Mouse (Mus musculus): ENCODE results near the gene Eml4. TPM values are rescaled to one million over a fixed set of nuclear protein-coding genes. Genes with fewer than 3 reads are reported as not detected.

The Eml4 gene
- polyA plus RNA-seq, 1 experiment from 2014 or later = 13.4 TPM

DNA sequence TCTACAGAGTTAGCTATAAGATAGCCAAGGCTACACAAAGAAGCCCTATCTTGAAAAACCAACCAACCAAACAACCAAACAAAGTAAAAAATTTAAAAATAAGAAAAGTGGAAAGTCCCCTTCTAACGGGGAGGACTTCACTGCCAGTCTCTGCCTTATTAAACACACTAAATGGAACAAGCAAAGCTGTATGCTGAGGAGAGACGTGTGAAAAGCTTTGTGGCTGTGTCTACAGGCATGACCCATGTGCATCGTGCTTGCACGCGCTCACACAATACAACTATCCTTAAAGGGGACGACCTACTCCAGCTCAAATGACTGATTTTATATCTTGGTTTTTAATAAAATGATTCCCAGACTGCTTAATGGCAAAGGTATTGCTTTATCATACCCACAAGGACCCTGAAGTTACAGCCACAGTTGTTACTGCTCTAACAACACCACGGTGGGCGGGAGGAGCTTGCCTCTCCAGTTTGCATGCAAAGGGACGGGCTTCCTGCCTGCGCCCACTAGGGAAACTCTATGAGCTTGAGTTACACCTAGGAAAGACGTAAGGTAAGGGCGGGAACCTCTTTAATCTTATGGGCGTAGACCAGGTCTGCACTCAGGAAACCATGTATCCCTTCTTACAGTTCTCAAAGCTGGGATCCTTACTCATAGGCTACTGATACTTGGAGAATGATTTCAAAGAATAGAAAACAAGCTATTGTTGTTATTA is 11.2 kb upstream of the Eml4 start:
- Histone ChIP-seq H3K4me2 (replicated peaks; ENCODE audit: low read depth, low read length) (no peak overlapping the region), H3K27me3 (replicated peaks; ENCODE audit: insufficient read depth, low read length) (no peaks in the 10 kb centered on the region), H3K4me3 (ENCODE audit: low read depth, low read length) (no peak overlapping the region), H3K4me1 (ENCODE audit: insufficient read depth, low read depth, low read length) (peaks cover 3% of the 10 kb centered on the region; the same call in 1 of the 2 replicates), H3K36me3 (ENCODE audit: insufficient read depth, low read length) (no peaks in the 10 kb centered on the region), H3K9ac (replicated peaks; ENCODE audit: low read depth) (no peak overlapping the region), H3K9me3 (ENCODE audit: low read length) (no peaks in the 10 kb centered on the region), H3K27ac (ENCODE audit: low read length) (no peak overlapping the region)
- whole genome bisulfite sequencing = 69% methylated on average over 13 of the region's 13 CpGs
- TF ChIP-seq CTCF (IDR thresholded peaks at IDR 0.05) = peak; percentile 24; the same call in 1 of the 2 replicates
- 0 out of 2 replicates have a peak, but pooled peaks have one; percentile 7 for TF ChIP-seq EP300 (IDR thresholded peaks at IDR 0.05)
- ATAC-seq (peak; percentile 74), DNase-seq (ENCODE audit: low spot score) (peak; percentile 74)

DNA sequence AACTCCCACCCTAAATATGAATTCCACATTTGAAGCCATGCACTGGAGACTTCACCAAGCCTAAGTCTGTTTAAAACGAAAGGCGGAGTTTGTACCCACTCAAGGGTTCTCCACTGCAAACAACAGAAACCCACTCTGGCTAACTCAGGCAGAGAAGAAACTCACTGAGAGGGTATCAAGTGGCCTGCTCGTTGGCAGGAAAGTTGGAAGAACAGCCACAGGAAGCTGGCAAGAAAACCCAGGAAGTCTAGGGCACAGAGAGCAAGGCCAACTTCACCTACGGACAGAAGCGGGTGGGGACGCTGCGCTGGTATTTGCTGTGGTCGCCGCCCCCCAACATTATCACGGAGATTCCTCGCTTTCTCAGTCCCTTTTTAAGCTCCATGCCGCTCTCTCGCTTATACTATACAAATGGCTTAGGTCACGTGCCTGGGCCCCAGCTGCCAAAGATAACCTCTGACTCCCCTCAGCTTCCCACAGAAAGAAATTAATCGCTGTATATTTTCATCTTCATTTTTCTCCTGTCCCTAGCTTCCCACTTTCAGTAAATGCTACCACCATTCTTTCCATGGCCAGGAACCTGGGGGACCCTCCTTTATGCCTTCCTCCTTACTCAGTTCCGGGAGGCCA is 9.7 kb upstream of the Eml4 start:
- no peaks in the 10 kb centered on the region for H3K27me3 ChIP-seq (replicated peaks; ENCODE audit: insufficient read depth, low read length)
- no peaks in the 10 kb centered on the region for H3K36me3 ChIP-seq (ENCODE audit: insufficient read depth, low read length)
- ATAC-seq (peak; percentile 91), DNase-seq (ENCODE audit: low spot score) (peak; percentile 86)
- TF ChIP-seq EP300 (IDR thresholded peaks at IDR 0.05) = peak; percentile 73
- TF ChIP-seq CTCF (IDR thresholded peaks at IDR 0.05) = no peak
- peak overlapping the region; percentile 83 for H3K27ac ChIP-seq (ENCODE audit: low read length)
- H3K4me3 ChIP-seq (ENCODE audit: low read depth, low read length) = no peak overlapping the region
- no peak overlapping the region for H3K9ac ChIP-seq (replicated peaks; ENCODE audit: low read depth)
- H3K9me3 ChIP-seq (ENCODE audit: low read length) = no peaks in the 10 kb centered on the region
- H3K4me2 ChIP-seq (replicated peaks; ENCODE audit: low read depth, low read length) = peak overlapping the region; percentile 28; the same call in 1 of the 2 replicates
- H3K4me1 ChIP-seq (ENCODE audit: insufficient read depth, low read depth, low read length) = peaks cover 3% of the 10 kb centered on the region; the same call in 1 of the 2 replicates
- WGBS = 27% methylated on average over 16 of the region's 16 CpGs

DNA sequence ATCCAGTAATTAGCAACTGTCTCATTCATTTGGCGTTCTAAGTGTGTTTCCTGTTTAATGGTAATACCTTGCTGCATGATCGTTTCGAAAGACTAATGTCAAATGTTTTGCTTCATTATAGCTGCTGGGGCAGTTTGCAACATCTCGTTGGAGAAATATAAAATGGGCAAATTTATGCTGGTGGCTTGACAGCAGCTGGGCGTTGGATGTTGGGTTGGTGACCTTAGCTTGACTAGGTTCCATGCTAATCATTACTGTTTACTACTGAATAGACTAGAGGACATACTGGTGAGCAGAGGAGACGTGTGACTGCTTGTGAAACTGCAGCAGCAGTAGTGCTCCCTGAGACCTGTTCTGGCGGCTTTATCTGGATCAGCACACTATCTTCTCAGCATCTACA is 6.5 kb upstream of the Eml4 start:
- H3K27me3 ChIP-seq (replicated peaks; ENCODE audit: insufficient read depth, low read length) = no peaks in the 10 kb centered on the region
- no peak overlapping the region for H3K9ac ChIP-seq (replicated peaks; ENCODE audit: low read depth)
- ATAC-seq (no peak), DNase-seq (ENCODE audit: low spot score) (no peak)
- no peak overlapping the region for H3K4me3 ChIP-seq (ENCODE audit: low read depth, low read length)
- peaks cover 3% of the 10 kb centered on the region; the same call in 1 of the 2 replicates for H3K4me1 ChIP-seq (ENCODE audit: insufficient read depth, low read depth, low read length)
- no peaks in the 10 kb centered on the region for H3K36me3 ChIP-seq (ENCODE audit: insufficient read depth, low read length)
- no peak overlapping the region for H3K4me2 ChIP-seq (replicated peaks; ENCODE audit: low read depth, low read length)
- H3K27ac ChIP-seq (ENCODE audit: low read length) = no peak overlapping the region
- whole genome bisulfite sequencing = 69% methylated on average over 7 of the region's 7 CpGs
- TF ChIP-seq EP300 (IDR thresholded peaks at IDR 0.05) (no peak), CTCF (IDR thresholded peaks at IDR 0.05) (no peak)
- no peaks in the 10 kb centered on the region for H3K9me3 ChIP-seq (ENCODE audit: low read length)

DNA sequence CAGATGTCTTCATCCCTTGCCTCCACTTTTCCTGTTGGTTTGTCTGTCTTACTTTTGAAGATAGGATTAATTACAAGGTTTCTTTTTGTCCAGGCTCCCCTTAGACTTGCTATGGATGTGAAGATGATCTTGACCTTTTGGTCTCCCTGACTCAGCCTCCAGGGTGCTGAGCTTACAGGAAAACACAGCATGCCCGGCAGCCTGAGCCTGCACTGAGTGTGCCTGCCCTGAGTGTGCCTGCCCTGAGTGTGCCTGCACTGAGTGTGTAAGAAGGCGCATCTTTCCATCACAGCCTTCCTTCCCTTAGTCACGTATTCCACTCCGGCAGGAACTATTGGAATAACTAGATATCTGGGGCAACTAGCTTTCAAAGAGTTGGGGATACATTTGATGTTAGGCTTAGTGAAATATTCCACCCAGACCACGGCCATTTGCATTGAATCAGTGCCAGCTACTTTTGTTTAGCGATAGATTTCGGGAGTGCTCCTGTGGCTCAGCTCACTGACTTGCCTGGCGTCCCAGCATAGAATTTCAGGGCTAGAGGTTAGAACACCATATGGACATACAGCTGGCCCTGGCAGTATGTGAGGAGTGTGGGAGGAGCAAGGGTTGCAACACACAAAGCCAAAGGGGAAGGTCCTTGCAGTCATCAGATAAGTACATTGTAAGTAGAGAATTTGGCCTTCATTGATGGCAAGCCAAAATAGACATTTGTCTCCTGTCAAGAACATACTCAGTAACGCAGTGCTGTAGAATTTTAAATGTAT is 2.5 kb upstream of the Eml4 start:
- Histone ChIP-seq H3K4me3 (ENCODE audit: low read depth, low read length) (no peak overlapping the region), H3K27me3 (replicated peaks; ENCODE audit: insufficient read depth, low read length) (no peaks in the 10 kb centered on the region), H3K4me1 (ENCODE audit: insufficient read depth, low read depth, low read length) (no peaks in the 10 kb centered on the region), H3K9ac (replicated peaks; ENCODE audit: low read depth) (no peak overlapping the region), H3K9me3 (ENCODE audit: low read length) (no peaks in the 10 kb centered on the region), H3K36me3 (ENCODE audit: insufficient read depth, low read length) (no peaks in the 10 kb centered on the region), H3K4me2 (replicated peaks; ENCODE audit: low read depth, low read length) (no peak overlapping the region), H3K27ac (ENCODE audit: low read length) (no peak overlapping the region)
- no peak for ATAC-seq
- 72% methylated on average over 9 of the region's 9 CpGs for WGBS
- peak; percentile 63 for DNase-seq (ENCODE audit: low spot score)
- no peak for TF ChIP-seq CTCF (IDR thresholded peaks at IDR 0.05)
- no peak for TF ChIP-seq EP300 (IDR thresholded peaks at IDR 0.05)

DNA sequence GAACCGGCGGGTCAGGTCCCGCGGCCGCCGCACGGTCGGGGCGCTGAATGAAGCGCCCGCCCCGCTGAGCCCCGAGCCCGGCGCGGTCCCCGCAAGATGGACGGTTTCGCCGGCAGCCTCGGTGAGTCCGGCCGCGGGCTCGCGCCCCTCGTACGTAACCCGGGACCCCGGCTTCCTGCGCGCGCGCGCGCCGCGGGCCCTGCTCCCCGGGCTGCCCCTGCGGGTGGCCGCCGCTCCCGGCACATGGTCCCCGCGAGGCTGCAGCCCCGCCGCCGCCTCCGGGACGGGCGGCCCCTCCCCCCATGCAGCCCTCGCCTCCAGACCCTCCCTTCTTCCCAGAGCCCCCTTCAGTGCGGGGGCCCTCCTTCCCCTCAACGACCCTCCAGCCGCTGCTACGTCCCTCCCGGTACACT is 394 bp downstream of the Eml4 start:
- TF ChIP-seq CTCF (IDR thresholded peaks at IDR 0.05) = no peak
- no peak for TF ChIP-seq EP300 (IDR thresholded peaks at IDR 0.05)
- 1% methylated on average over 29 of the region's 57 CpGs for WGBS
- H3K9ac ChIP-seq (replicated peaks; ENCODE audit: low read depth) = peak overlapping the region; percentile 75
- no peaks in the 10 kb centered on the region for H3K9me3 ChIP-seq (ENCODE audit: low read length)
- H3K4me3 ChIP-seq (ENCODE audit: low read depth, low read length) = peak overlapping the region; percentile 92
- no peaks in the 10 kb centered on the region for H3K36me3 ChIP-seq (ENCODE audit: insufficient read depth, low read length)
- peak; percentile 39 for DNase-seq (ENCODE audit: low spot score)
- peak overlapping the region; percentile 85 for H3K4me2 ChIP-seq (replicated peaks; ENCODE audit: low read depth, low read length)
- ATAC-seq = peak; percentile 44
- H3K27ac ChIP-seq (ENCODE audit: low read length) = peak overlapping the region; percentile 95
- peaks cover 5% of the 10 kb centered on the region; the same call in 1 of the 2 replicates for H3K4me1 ChIP-seq (ENCODE audit: insufficient read depth, low read depth, low read length)
- H3K27me3 ChIP-seq (replicated peaks; ENCODE audit: insufficient read depth, low read length) = no peaks in the 10 kb centered on the region

All from lung, postnatal 0 days (tissue).